Mouse (Mus musculus): Measurements from ENCODE around the gene Gm3435. TPM values are rescaled to one million over a fixed set of nuclear protein-coding genes. Genes with fewer than 3 reads are reported as not detected.
"Not testable (repeated sequence)": the region's sequence is repeated elsewhere in the genome, so short reads cannot be mapped to it uniquely, and the experiment has no call there.

The Gm3435 gene
- polyA plus RNA-seq, 1 experiment from 2014 or later = 4.5 TPM

DNA sequence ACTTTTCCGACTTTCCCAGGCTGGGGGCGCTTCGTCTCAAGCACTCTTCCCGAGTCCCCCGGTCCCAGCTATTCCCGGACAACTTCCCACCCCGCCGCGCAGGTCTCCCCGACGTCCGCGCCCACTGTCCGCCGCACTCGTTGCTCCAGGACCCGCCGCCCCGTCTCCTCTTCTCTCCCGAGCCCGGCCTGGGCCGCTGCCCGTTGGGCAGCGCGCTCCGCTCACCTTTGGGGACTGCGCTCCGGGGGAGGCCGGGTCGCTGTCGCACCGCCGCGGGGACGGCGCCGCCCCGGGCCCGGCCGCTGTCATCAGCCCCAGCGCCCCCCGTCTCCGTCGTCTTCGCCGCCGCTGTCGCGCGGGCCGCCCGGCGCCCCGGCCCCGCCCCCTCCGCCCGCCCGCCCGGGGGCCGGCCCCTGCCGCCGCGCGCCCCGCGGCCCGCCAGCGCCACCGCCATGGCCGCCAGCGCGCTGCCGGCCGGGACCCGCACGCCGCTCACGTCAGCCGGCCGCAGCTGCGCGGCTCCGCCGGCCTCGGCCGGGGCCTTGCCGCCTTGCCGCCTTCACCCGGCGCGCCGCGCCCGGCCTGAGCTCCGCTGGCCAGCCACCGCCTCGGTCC is 14.0 kb downstream of the Gm3435 start:
- no CpG with 5 or more reads among the region's 97 CpGs for WGBS
- not testable (repeated sequence) for H3K9ac ChIP-seq (ENCODE audit: low read length)

DNA sequence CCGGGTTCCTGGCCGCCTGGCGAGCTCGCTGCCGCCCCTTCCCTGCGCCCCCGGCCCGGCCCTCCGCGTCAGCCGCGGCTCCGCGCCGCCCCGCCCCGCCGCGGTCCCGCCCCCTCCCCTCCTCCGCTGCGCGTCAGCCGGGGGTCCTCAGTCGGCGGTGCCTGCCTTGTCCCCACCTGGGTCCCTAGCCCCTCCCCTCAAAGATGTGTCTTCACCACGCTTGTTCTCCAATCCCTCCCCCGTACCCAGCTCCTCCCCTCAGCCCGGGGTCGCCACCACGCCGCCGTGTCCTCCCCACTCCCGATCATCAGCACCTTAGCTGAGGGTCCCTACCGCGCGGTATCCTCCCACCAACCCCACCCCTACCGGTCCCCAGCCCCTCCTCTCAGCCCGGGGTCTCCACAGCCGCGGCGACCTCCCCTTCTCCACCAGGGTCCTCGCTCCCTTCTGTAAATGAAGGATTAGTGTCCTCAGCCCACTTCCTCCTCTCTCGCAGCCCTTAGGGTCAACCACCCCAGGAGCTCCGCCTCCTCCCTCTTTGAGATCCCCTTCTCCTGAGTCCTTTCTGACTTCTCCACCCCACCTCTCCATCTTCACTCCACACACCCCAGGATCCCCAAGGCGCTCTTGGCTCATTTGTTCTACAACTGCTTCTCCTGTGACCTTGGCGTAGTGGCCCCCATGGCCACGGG is 14.7 kb downstream of the Gm3435 start:
- H3K27ac ChIP-seq (replicated peaks in 1 of 2; ENCODE audit: control insufficient read depth in 1 of 2, insufficient read depth in 1 of 2, low read depth in 2 of 2, low read length in 2 of 2); H3K4me1 ChIP-seq (ENCODE audit: control insufficient read depth in 2 of 2, insufficient read depth in 2 of 2, low read length in 2 of 2); H3K9ac ChIP-seq (ENCODE audit: low read length); H3K4me2 ChIP-seq (ENCODE audit: low read length); H3K27me3 ChIP-seq (ENCODE audit: control insufficient read depth, insufficient read depth, low read length); H3K4me3 ChIP-seq (ENCODE audit: control insufficient read depth in 1 of 2, insufficient read depth in 1 of 2, low read depth in 1 of 2, low read length in 2 of 2); H3K9me3 ChIP-seq (ENCODE audit: control insufficient read depth, low read length); H3K36me3 ChIP-seq (ENCODE audit: control insufficient read depth, insufficient read depth, low read length): not testable (repeated sequence)
- no CpG with 5 or more reads among the region's 48 CpGs for WGBS
- peak; percentile 80 for ATAC-seq (ENCODE audit: insufficient number of reproducible peaks, insufficient read depth, low FRiP score, low read depth)

More for the DNA sequence above, 14.0 kb downstream of the Gm3435 start:
- peak; percentile 82 for ATAC-seq (ENCODE audit: insufficient number of reproducible peaks, insufficient read depth, low FRiP score, low read depth)
- H3K4me2 ChIP-seq (ENCODE audit: low read length); H3K36me3 ChIP-seq (ENCODE audit: control insufficient read depth, insufficient read depth, low read length); H3K27ac ChIP-seq (replicated peaks in 1 of 2; ENCODE audit: control insufficient read depth in 1 of 2, insufficient read depth in 1 of 2, low read depth in 2 of 2, low read length in 2 of 2); H3K9me3 ChIP-seq (ENCODE audit: control insufficient read depth, low read length); H3K4me1 ChIP-seq (ENCODE audit: control insufficient read depth in 2 of 2, insufficient read depth in 2 of 2, low read length in 2 of 2); H3K27me3 ChIP-seq (ENCODE audit: control insufficient read depth, insufficient read depth, low read length); H3K4me3 ChIP-seq (ENCODE audit: control insufficient read depth in 1 of 2, insufficient read depth in 1 of 2, low read depth in 1 of 2, low read length in 2 of 2): not testable (repeated sequence)

DNA sequence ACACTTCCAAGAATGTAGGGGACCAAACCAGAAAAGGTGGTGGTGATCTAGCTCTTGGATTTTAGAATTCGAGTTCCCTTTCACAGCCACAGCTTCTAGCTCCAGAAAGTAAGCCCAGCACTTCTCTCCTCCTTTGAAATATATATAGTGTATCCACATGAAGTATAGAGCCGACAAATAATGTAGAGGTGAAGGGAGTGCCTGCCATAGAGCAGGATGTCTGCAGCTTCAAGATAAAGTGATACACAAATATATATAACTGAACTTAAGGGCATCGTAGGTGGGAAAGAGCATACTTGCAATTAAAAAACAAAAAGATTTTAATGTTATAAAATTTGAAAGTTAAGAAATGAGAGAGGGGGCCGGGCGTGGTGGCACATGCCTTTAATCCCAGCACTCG is 15.5 kb downstream of the Gm3435 start:
- WGBS = no CpG with 5 or more reads among the region's 6 CpGs
- not testable (repeated sequence) for H3K4me3 ChIP-seq (ENCODE audit: control insufficient read depth in 1 of 2, insufficient read depth in 1 of 2, low read depth in 1 of 2, low read length in 2 of 2); H3K27me3 ChIP-seq (ENCODE audit: control insufficient read depth, insufficient read depth, low read length); H3K27ac ChIP-seq (replicated peaks in 1 of 2; ENCODE audit: control insufficient read depth in 1 of 2, insufficient read depth in 1 of 2, low read depth in 2 of 2, low read length in 2 of 2); ATAC-seq (ENCODE audit: insufficient number of reproducible peaks, insufficient read depth, low FRiP score, low read depth); H3K36me3 ChIP-seq (ENCODE audit: control insufficient read depth, insufficient read depth, low read length); H3K9ac ChIP-seq (ENCODE audit: low read length); H3K4me2 ChIP-seq (ENCODE audit: low read length); H3K9me3 ChIP-seq (ENCODE audit: control insufficient read depth, low read length); H3K4me1 ChIP-seq (ENCODE audit: control insufficient read depth in 2 of 2, insufficient read depth in 2 of 2, low read length in 2 of 2)

DNA sequence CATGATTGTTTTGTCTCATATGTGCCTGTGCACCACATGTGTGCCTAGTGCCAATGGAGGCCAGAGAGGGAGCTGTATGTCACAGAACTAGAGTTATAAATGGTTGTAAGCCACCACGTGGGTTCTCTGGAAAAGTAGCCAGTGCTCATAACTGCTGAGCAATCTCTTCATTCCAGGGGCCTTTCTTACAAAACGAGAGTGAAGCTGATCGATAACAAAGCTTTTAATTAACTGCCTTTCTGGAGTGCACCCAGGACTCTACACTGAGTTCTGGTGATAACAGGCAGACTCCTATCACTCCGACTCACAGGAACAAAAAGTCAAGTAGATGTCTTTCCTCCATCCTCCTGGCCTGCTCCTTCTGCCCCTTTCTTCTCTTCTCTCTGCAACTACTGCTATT is 21.4 kb downstream of the Gm3435 start:
- WGBS = no CpG with 5 or more reads among the region's 4 CpGs
- H3K4me2 ChIP-seq (ENCODE audit: low read length); H3K27ac ChIP-seq (replicated peaks in 1 of 2; ENCODE audit: control insufficient read depth in 1 of 2, insufficient read depth in 1 of 2, low read depth in 2 of 2, low read length in 2 of 2); H3K36me3 ChIP-seq (ENCODE audit: control insufficient read depth, insufficient read depth, low read length); ATAC-seq (ENCODE audit: insufficient number of reproducible peaks, insufficient read depth, low FRiP score, low read depth); H3K4me3 ChIP-seq (ENCODE audit: control insufficient read depth in 1 of 2, insufficient read depth in 1 of 2, low read depth in 1 of 2, low read length in 2 of 2); H3K27me3 ChIP-seq (ENCODE audit: control insufficient read depth, insufficient read depth, low read length); H3K4me1 ChIP-seq (ENCODE audit: control insufficient read depth in 2 of 2, insufficient read depth in 2 of 2, low read length in 2 of 2); H3K9ac ChIP-seq (ENCODE audit: low read length); H3K9me3 ChIP-seq (ENCODE audit: control insufficient read depth, low read length): not testable (repeated sequence)

DNA sequence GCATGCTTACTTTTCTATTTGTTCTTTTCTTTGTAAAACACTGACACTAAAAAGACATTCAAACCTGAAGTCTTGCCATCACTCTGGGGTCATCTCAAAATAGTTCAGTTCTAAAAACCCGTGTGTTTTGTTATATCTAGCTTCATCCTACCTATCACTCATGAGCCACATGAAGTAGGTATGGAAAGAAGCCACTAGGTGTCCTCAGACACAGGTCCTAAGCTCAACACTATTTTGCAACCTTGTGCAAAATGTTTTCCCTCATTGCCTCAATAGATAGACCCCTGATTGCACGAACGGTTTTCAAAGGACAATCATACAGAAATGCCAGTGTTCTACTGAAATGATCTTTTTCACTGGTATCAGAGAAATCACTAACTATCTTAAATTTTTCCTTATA is 30.5 kb downstream of the Gm3435 start:
- H3K4me2 ChIP-seq (ENCODE audit: low read length); H3K36me3 ChIP-seq (ENCODE audit: control insufficient read depth, insufficient read depth, low read length); H3K27ac ChIP-seq (replicated peaks in 1 of 2; ENCODE audit: control insufficient read depth in 1 of 2, insufficient read depth in 1 of 2, low read depth in 2 of 2, low read length in 2 of 2); ATAC-seq (ENCODE audit: insufficient number of reproducible peaks, insufficient read depth, low FRiP score, low read depth); H3K9ac ChIP-seq (ENCODE audit: low read length); H3K4me3 ChIP-seq (ENCODE audit: control insufficient read depth in 1 of 2, insufficient read depth in 1 of 2, low read depth in 1 of 2, low read length in 2 of 2); H3K9me3 ChIP-seq (ENCODE audit: control insufficient read depth, low read length); H3K4me1 ChIP-seq (ENCODE audit: control insufficient read depth in 2 of 2, insufficient read depth in 2 of 2, low read length in 2 of 2); H3K27me3 ChIP-seq (ENCODE audit: control insufficient read depth, insufficient read depth, low read length): not testable (repeated sequence)
- no CpG with 5 or more reads among the region's 3 CpGs for WGBS

DNA sequence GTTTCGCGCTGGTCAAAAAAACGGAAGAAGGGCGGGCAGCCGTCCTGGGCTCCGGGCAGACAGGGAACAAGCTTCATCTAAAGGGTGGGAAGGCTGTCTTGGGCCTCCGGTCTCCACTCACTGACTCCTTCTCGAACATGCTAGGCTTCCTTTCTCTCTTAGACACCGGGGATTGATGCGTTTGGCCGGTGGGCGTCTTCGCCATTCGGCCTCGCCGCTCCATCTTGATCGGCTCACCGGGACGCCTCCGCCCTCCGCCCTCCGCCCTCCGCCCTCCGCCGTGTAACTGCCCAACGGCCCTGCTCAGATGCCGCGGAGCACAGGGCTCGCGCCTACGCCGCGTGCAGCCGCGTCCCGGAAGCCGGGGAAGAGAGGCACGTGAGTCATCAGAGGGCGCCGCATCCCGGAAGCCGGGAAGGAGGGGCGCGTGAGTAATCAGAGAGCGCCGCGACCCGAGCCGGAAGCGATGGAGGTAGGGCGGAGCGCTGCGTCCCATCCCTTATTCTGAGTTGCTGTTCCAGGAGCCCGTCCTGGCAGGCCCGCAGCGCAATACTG is 31.3 kb downstream of the Gm3435 start, which contains the start of the genes Ermard, Tcte3 and Gm3448:
Gene Ermard (plus strand): TSS at position 34 of the 555 bp plus-strand sequence.
Gene Tcte3 (minus strand): TSS at position 314 of the 555 bp plus-strand sequence.
Gene Gm3448 (minus strand): TSS at position 363 of the 555 bp plus-strand sequence.
- H3K4me1 ChIP-seq (ENCODE audit: control insufficient read depth in 2 of 2, insufficient read depth in 2 of 2, low read length in 2 of 2); H3K4me2 ChIP-seq (ENCODE audit: low read length); H3K27me3 ChIP-seq (ENCODE audit: control insufficient read depth, insufficient read depth, low read length); H3K9me3 ChIP-seq (ENCODE audit: control insufficient read depth, low read length); H3K4me3 ChIP-seq (ENCODE audit: control insufficient read depth in 1 of 2, insufficient read depth in 1 of 2, low read depth in 1 of 2, low read length in 2 of 2); H3K36me3 ChIP-seq (ENCODE audit: control insufficient read depth, insufficient read depth, low read length); H3K27ac ChIP-seq (replicated peaks in 1 of 2; ENCODE audit: control insufficient read depth in 1 of 2, insufficient read depth in 1 of 2, low read depth in 2 of 2, low read length in 2 of 2); H3K9ac ChIP-seq (ENCODE audit: low read length): not testable (repeated sequence)
- 0% methylated on average over 7 of the region's 56 CpGs for WGBS
- ATAC-seq (ENCODE audit: insufficient number of reproducible peaks, insufficient read depth, low FRiP score, low read depth) = peak; percentile 99

DNA sequence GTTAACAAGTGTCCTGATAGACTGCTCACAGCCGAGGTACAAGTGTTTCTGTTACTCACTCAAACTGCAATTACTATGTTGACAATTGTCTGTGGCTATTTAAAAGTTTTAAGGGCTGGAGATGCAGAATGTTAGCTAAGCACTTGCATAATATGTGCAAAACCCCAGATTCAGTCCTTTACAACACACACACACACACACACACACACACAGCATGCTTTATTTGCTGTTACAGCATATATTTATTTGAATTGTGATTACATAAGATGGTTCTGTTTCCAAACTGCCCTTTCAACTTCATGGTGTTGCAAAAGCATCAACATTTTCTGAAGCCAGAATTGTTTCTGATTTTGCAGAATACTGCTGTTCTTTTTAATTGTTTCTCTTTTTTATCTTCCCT is 40.4 kb downstream of the Gm3435 start:
- H3K4me2 ChIP-seq (ENCODE audit: low read length); H3K27me3 ChIP-seq (ENCODE audit: control insufficient read depth, insufficient read depth, low read length); H3K36me3 ChIP-seq (ENCODE audit: control insufficient read depth, insufficient read depth, low read length); ATAC-seq (ENCODE audit: insufficient number of reproducible peaks, insufficient read depth, low FRiP score, low read depth); H3K9me3 ChIP-seq (ENCODE audit: control insufficient read depth, low read length); H3K4me3 ChIP-seq (ENCODE audit: control insufficient read depth in 1 of 2, insufficient read depth in 1 of 2, low read depth in 1 of 2, low read length in 2 of 2); H3K9ac ChIP-seq (ENCODE audit: low read length); H3K27ac ChIP-seq (replicated peaks in 1 of 2; ENCODE audit: control insufficient read depth in 1 of 2, insufficient read depth in 1 of 2, low read depth in 2 of 2, low read length in 2 of 2); H3K4me1 ChIP-seq (ENCODE audit: control insufficient read depth in 2 of 2, insufficient read depth in 2 of 2, low read length in 2 of 2): not testable (repeated sequence)
- WGBS = no CpG with 5 or more reads among the region's 1 CpGs
